Mouse (Mus musculus): ENCODE measurements at regions not wholly inside any gene's neighbourhood (a gene's known extent, or its start where the extent isn't known, plus 50 kb on each side); places are given as distances from the start of the nearest gene placed in this dataset.

- no peaks in the 10 kb centered on the region for H3K9me3 ChIP-seq (ENCODE audit: low read length)
- H3K27me3 ChIP-seq (ENCODE audit: insufficient read depth, low read length): no peaks in the 10 kb centered on the region
- H3K4me3 ChIP-seq (ENCODE audit: low read length): no peak overlapping the region
- WGBS: 64% methylated on average over 6 of the region's 6 CpGs
- no peak overlapping the region for H3K4me2 ChIP-seq (replicated peaks; ENCODE audit: low read depth, low read length)
- H3K9ac ChIP-seq (replicated peaks; ENCODE audit: low read length): no peak overlapping the region
- H3K36me3 ChIP-seq (ENCODE audit: insufficient read depth, low read length): no peaks in the 10 kb centered on the region
- no peaks in the 10 kb centered on the region for H3K4me1 ChIP-seq (ENCODE audit: insufficient read depth, low read length)
- ATAC-seq (ENCODE audit: low FRiP score, low TSS enrichment): no peak
- no peak overlapping the region for H3K27ac ChIP-seq (ENCODE audit: low read length)
Observed at GRCm38 (mm10) chr14:110468457-110469311, 286.3 kb downstream of the Slitrk6 start.
